Mouse (Mus musculus): ENCODE data around the gene Arhgap31. TPM values are rescaled to one million over a fixed set of nuclear protein-coding genes. Genes with fewer than 3 reads are reported as not detected.

Gene Arhgap31
- polyA plus RNA-seq, 1 experiment from 2014 or later = 1.6 TPM

DNA sequence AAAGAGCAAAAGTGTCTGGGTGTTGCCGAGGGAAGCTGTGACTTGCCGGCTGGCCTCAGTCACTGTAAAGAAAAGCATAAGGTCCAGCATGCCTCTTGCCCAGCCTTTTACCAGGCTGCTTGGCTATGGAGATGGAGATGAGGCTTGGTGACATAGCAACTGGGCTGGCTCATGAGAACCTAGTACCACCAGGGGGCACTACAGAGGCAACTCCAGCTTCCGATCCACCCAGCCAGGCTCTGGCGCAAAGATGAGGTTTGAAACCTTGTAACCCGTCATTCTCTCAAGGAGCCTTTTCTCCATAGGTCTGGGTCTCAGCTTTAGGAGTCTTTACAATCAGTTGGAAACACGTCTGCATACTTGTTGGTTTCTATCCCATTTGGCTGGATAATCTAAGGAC is 94.0 kb downstream of the Arhgap31 start:
- no peaks in the 10 kb centered on the region for H3K4me1 ChIP-seq (ENCODE audit: insufficient read depth)
- ATAC-seq = no peak
- WGBS (ENCODE audit: insufficient replicate concordance) = 21% methylated on average over 6 of the region's 6 CpGs
- H3K9ac ChIP-seq (replicated peaks) = no peak overlapping the region
- peak; percentile 73 for DNase-seq
- no peak overlapping the region for H3K4me2 ChIP-seq (ENCODE audit: low read depth, low read length)
- no peak overlapping the region for H3K27ac ChIP-seq (ENCODE audit: low read depth)
- TF ChIP-seq EP300 (IDR thresholded peaks at IDR 0.05; ENCODE audit: low read depth) = no peak
- peak; percentile 81 for TF ChIP-seq CTCF (IDR thresholded peaks at IDR 0.05; ENCODE audit: low read depth)
- no peaks in the 10 kb centered on the region for H3K27me3 ChIP-seq (ENCODE audit: insufficient read depth, low read length)
- no peak overlapping the region for H3K4me3 ChIP-seq (ENCODE audit: low read depth, low read length)
- no peaks in the 10 kb centered on the region for H3K9me3 ChIP-seq (ENCODE audit: low read length)
- no peaks in the 10 kb centered on the region for H3K36me3 ChIP-seq (replicated peaks; ENCODE audit: insufficient read depth, low read length)

- H3K9me3 ChIP-seq (ENCODE audit: low read length) = no peaks in the 10 kb centered on the region
- WGBS (ENCODE audit: insufficient replicate concordance) = 86% methylated on average over 13 of the region's 13 CpGs
- H3K9ac ChIP-seq (replicated peaks) = no peak overlapping the region
- H3K4me1 ChIP-seq (ENCODE audit: insufficient read depth) = no peaks in the 10 kb centered on the region
- H3K27me3 ChIP-seq (ENCODE audit: insufficient read depth, low read length) = no peaks in the 10 kb centered on the region
- DNase-seq (no peak), ATAC-seq (no peak)
- TF ChIP-seq EP300 (IDR thresholded peaks at IDR 0.05; ENCODE audit: low read depth) (no peak), CTCF (IDR thresholded peaks at IDR 0.05; ENCODE audit: low read depth) (no peak)
- no peak overlapping the region for H3K4me3 ChIP-seq (ENCODE audit: low read depth, low read length)
- H3K27ac ChIP-seq (ENCODE audit: low read depth) = no peak overlapping the region
- H3K4me2 ChIP-seq (ENCODE audit: low read depth, low read length) = no peak overlapping the region
- H3K36me3 ChIP-seq (replicated peaks; ENCODE audit: insufficient read depth, low read length) = no peaks in the 10 kb centered on the region
Measured at GRCm38 (mm10) chr16:38617977-38618376, 95.1 kb downstream of the Arhgap31 start.

DNA sequence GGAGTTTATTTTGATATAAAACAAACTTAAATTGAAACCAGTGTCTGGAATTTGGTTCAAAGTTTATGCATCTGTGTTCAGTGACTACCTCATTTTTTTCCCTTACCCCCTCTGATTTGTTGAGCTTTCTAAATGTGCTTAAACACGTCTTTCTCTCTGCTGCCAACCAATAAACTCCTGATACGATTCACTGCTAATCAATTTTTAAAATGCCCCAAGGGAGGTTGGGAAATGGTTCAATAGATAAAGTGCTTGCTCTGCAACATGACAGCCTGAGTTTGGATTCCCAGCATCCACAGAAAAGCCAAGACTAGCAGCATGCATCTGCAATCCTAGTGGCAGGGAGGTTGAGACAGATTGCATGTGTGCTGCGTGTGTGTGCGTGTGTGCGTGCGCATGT is 99.4 kb downstream of the Arhgap31 start:
- no peaks in the 10 kb centered on the region for H3K36me3 ChIP-seq (replicated peaks; ENCODE audit: insufficient read depth, low read length)
- no peaks in the 10 kb centered on the region for H3K27me3 ChIP-seq (ENCODE audit: insufficient read depth, low read length)
- ATAC-seq = no peak
- DNase-seq = no peak
- no peak overlapping the region for H3K9ac ChIP-seq (replicated peaks)
- H3K9me3 ChIP-seq (ENCODE audit: low read length) = no peaks in the 10 kb centered on the region
- TF ChIP-seq CTCF (IDR thresholded peaks at IDR 0.05; ENCODE audit: low read depth) = no peak
- no peak for TF ChIP-seq EP300 (IDR thresholded peaks at IDR 0.05; ENCODE audit: low read depth)
- no peaks in the 10 kb centered on the region for H3K4me1 ChIP-seq (ENCODE audit: insufficient read depth)
- H3K27ac ChIP-seq (ENCODE audit: low read depth) = no peak overlapping the region
- H3K4me2 ChIP-seq (ENCODE audit: low read depth, low read length) = no peak overlapping the region
- 88% methylated on average over 6 of the region's 6 CpGs for WGBS (ENCODE audit: insufficient replicate concordance)
- H3K4me3 ChIP-seq (ENCODE audit: low read depth, low read length) = no peak overlapping the region

DNA sequence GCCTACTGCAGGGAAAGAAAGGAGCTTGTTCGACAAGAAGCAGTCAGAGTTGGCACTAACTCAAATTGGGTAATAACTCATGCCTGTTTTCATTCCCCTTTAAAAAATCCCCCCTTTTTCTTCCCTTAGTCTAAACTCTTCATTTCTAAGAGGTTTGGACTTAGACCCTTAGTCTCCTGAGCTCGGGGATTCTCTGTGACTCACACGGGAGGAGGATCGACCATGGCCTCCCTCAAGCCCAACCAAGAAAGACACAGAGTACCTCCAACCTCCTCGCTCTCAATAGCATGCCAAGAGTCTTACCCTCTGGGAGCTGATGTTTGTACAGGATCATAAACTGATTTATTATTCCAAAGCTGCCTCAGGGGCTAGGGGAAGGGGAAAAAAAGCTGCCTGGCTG is 100.4 kb downstream of the Arhgap31 start:
- no peaks in the 10 kb centered on the region for H3K4me1 ChIP-seq (ENCODE audit: insufficient read depth)
- WGBS (ENCODE audit: insufficient replicate concordance) = 72% methylated on average over 5 of the region's 5 CpGs
- H3K27ac ChIP-seq (ENCODE audit: low read depth) = no peak overlapping the region
- no peaks in the 10 kb centered on the region for H3K27me3 ChIP-seq (ENCODE audit: insufficient read depth, low read length)
- TF ChIP-seq CTCF (IDR thresholded peaks at IDR 0.05; ENCODE audit: low read depth) = no peak
- no peak for TF ChIP-seq EP300 (IDR thresholded peaks at IDR 0.05; ENCODE audit: low read depth)
- no peak overlapping the region for H3K4me3 ChIP-seq (ENCODE audit: low read depth, low read length)
- no peak for ATAC-seq
- no peak overlapping the region for H3K4me2 ChIP-seq (ENCODE audit: low read depth, low read length)
- H3K36me3 ChIP-seq (replicated peaks; ENCODE audit: insufficient read depth, low read length) = no peaks in the 10 kb centered on the region
- no peak for DNase-seq
- no peaks in the 10 kb centered on the region for H3K9me3 ChIP-seq (ENCODE audit: low read length)
- H3K9ac ChIP-seq (replicated peaks) = no peak overlapping the region

GRCm38 (mm10) chr16:38609092-38609491 is 104.0 kb downstream of the Arhgap31 start:
- H3K9me3 ChIP-seq (ENCODE audit: low read length) = no peaks in the 10 kb centered on the region
- DNase-seq = no peak
- TF ChIP-seq EP300 (IDR thresholded peaks at IDR 0.05; ENCODE audit: low read depth) (no peak), CTCF (IDR thresholded peaks at IDR 0.05; ENCODE audit: low read depth) (no peak)
- ATAC-seq = no peak
- WGBS (ENCODE audit: insufficient replicate concordance) = 72% methylated on average over 18 of the region's 18 CpGs
- H3K27me3 ChIP-seq (ENCODE audit: insufficient read depth, low read length) = no peaks in the 10 kb centered on the region
- H3K27ac ChIP-seq (ENCODE audit: low read depth) = no peak overlapping the region
- H3K4me2 ChIP-seq (ENCODE audit: low read depth, low read length) = no peak overlapping the region
- no peak overlapping the region for H3K9ac ChIP-seq (replicated peaks)
- H3K4me3 ChIP-seq (ENCODE audit: low read depth, low read length) = no peak overlapping the region
- no peaks in the 10 kb centered on the region; the same call in 1 of the 2 replicates for H3K36me3 ChIP-seq (replicated peaks; ENCODE audit: insufficient read depth, low read length)
- no peaks in the 10 kb centered on the region for H3K4me1 ChIP-seq (ENCODE audit: insufficient read depth)

DNA sequence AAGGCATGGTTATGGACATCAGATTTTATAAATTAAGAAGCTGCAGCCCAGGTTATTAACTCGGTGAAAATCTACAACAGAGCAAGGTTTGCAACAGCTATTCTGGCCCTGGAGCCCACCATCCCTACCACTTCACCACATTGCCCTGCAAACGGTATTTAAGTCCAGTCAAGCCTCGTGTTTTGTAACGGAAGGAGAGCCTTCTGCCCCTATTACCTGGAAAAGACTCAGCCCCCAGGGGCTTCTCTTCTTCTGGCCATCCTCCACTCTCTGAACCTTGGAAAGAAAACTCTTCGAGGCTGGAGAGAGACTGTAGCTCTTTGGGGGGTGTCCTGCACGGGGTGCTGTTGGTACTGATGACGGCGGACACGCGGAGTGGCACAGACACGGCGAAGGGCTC is 104.4 kb downstream of the Arhgap31 start:
- H3K4me2 ChIP-seq (ENCODE audit: low read depth, low read length) = no peak overlapping the region
- H3K36me3 ChIP-seq (replicated peaks; ENCODE audit: insufficient read depth, low read length) = no peaks in the 10 kb centered on the region; the same call in 1 of the 2 replicates
- H3K27me3 ChIP-seq (ENCODE audit: insufficient read depth, low read length) = no peaks in the 10 kb centered on the region
- no peak overlapping the region for H3K27ac ChIP-seq (ENCODE audit: low read depth)
- ATAC-seq (no peak), DNase-seq (no peak)
- TF ChIP-seq CTCF (IDR thresholded peaks at IDR 0.05; ENCODE audit: low read depth) (no peak), EP300 (IDR thresholded peaks at IDR 0.05; ENCODE audit: low read depth) (no peak)
- no peak overlapping the region for H3K4me3 ChIP-seq (ENCODE audit: low read depth, low read length)
- H3K4me1 ChIP-seq (ENCODE audit: insufficient read depth) = no peaks in the 10 kb centered on the region
- no peak overlapping the region for H3K9ac ChIP-seq (replicated peaks)
- no peaks in the 10 kb centered on the region for H3K9me3 ChIP-seq (ENCODE audit: low read length)
- WGBS (ENCODE audit: insufficient replicate concordance) = 81% methylated on average over 12 of the region's 12 CpGs

GRCm38 (mm10) chr16:38606509-38606908 is 106.6 kb downstream of the Arhgap31 start:
- Histone ChIP-seq H3K4me2 (ENCODE audit: low read depth, low read length) (no peak overlapping the region), H3K4me1 (ENCODE audit: insufficient read depth) (no peaks in the 10 kb centered on the region), H3K9ac (replicated peaks) (no peak overlapping the region), H3K27ac (ENCODE audit: low read depth) (no peak overlapping the region), H3K27me3 (ENCODE audit: insufficient read depth, low read length) (no peaks in the 10 kb centered on the region), H3K9me3 (ENCODE audit: low read length) (no peaks in the 10 kb centered on the region), H3K4me3 (ENCODE audit: low read depth, low read length) (no peak overlapping the region), H3K36me3 (replicated peaks; ENCODE audit: insufficient read depth, low read length) (no peaks in the 10 kb centered on the region; the same call in 1 of the 2 replicates)
- no peak for DNase-seq
- 77% methylated on average over 7 of the region's 7 CpGs for WGBS (ENCODE audit: insufficient replicate concordance)
- TF ChIP-seq CTCF (IDR thresholded peaks at IDR 0.05; ENCODE audit: low read depth) (no peak), EP300 (IDR thresholded peaks at IDR 0.05; ENCODE audit: low read depth) (no peak)
- no peak for ATAC-seq

All from liver, postnatal 0 days (tissue).